Mouse (Mus musculus): ENCODE measurements around the gene Efnb2. TPM values are rescaled to one million over a fixed set of nuclear protein-coding genes. Genes with fewer than 3 reads are reported as not detected.
A peak's percentile ranks its signal among the peaks of the same experiment; 100 is the strongest.

The Efnb2 gene
- 26.3 and 34.1 TPM in 2 replicates for polyA plus RNA-seq (2014; fragmentation: Nextera tagmentation; extraction: Ambion mirVana)

DNA sequence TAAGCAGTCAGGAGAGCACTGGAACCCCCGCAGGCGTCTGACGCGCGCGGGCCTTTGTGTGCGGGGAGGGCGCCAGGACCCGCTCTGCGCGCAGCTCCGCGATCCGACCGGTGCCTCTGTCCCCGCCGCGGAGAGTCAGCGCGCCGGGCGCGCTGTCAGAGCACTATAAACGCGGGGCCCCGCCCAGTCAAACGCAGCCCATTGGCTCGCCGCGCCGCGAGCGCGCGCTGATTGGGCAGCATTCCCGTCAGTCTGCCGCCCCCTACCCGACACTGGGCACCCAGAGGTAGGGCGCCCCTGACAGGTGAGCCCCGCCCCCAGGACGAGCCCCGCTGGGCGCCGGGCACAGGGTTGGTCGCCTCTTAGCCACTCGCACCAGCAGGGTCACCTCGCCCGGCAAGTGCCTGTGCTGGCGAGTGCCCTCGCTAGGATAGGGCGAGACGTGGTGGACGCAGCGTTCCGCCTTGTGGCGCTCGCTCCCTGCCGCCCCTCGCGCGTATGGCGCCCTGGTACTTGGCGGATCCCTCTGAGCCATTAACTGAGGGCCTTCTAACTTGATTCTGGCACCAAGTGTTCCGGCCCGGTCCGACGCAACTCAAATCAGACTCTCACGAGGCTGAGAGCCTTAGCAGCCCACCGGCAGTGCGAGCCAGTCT, at the start of gene Efnb2:
Efnb2 (minus strand) TSS at position 140 of the 656 bp plus-strand sequence.
- Histone ChIP-seq H3K4me2 (replicated peaks; ENCODE audit: low read depth, low read length) (peak within 1 kb of the TSS; percentile 92), H3K36me3 (ENCODE audit: control insufficient read depth, insufficient read depth, low read length) (peaks cover 5% of the 10 kb centered on the region), H3K27me3 (ENCODE audit: control insufficient read depth, insufficient read depth, low read length) (0 out of 2 replicates have a peak, but pooled peaks cover 4% of the 10 kb centered on the region), H3K27ac (ENCODE audit: low read depth, low read length) (peak within 1 kb of the TSS; percentile 82), H3K9me3 (ENCODE audit: control insufficient read depth, low read length) (no peaks in the 10 kb centered on the region), H3K4me1 (ENCODE audit: control insufficient read depth, insufficient read depth, low read length) (0 out of 2 replicates have a peak, but pooled peaks cover 3% of the 10 kb centered on the region), H3K4me3 (ENCODE audit: low read length) (peak within 1 kb of the TSS; percentile 82), H3K9ac (ENCODE audit: low read depth, low read length) (peak within 1 kb of the TSS; percentile 89)
- under 1% methylated on average over 48 of the region's 70 CpGs for WGBS
- ATAC-seq (ENCODE audit: low FRiP score, low TSS enrichment), result peak; percentile 95

DNA sequence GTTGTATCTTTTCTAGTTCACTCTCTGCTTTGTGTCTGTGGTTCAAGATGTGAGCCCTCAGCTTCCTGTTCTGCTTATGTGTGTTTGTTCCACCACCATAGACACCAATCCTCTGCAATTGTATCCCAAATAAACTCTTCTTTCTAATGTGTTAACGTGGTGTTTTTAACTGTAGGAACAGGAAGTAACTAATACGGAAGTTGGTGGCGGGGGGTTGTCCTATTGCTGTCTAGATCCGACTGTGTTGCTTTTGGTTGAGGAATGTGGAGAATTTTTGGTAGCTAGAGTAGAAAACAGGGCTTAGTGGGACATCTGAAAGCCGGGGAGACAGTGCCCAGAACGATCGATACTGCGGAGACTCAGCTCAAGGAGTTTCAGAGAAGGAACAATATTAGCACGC, 43.8 kb upstream of the Efnb2 start:
- H3K27ac ChIP-seq (ENCODE audit: low read depth, low read length), result no peak overlapping the region
- H3K36me3 ChIP-seq (ENCODE audit: control insufficient read depth, insufficient read depth, low read length), result no peaks in the 10 kb centered on the region
- no peaks in the 10 kb centered on the region for H3K27me3 ChIP-seq (ENCODE audit: control insufficient read depth, insufficient read depth, low read length)
- H3K4me2 ChIP-seq (replicated peaks; ENCODE audit: low read depth, low read length), result no peak overlapping the region
- peaks cover 8% of the 10 kb centered on the region; the same call in 1 of the 2 replicates for H3K4me1 ChIP-seq (ENCODE audit: control insufficient read depth, insufficient read depth, low read length)
- no peak for ATAC-seq (ENCODE audit: low FRiP score, low TSS enrichment)
- no peak overlapping the region for H3K4me3 ChIP-seq (ENCODE audit: low read length)
- no peak overlapping the region for H3K9ac ChIP-seq (ENCODE audit: low read depth, low read length)
- H3K9me3 ChIP-seq (ENCODE audit: control insufficient read depth, low read length), result no peaks in the 10 kb centered on the region
- WGBS, result 78% methylated on average over 9 of the region's 9 CpGs

DNA sequence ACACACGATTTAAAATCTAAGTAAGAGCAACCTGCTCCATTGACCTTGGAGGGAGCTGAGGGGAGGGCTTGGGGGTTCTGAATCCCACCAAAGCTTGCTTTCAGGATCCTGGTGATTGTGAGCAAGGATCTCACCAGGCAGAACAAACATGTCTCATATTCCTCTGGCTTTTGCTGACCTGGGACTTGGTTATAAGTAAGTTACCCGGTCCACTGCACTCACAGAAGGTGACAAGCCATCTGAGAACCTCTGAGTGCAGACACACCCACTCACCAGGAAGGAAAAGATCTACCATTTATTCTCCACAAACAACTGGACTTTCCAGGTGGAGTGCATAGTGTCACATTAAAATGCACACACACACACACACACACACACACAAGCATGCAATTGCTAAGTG, 42.6 kb upstream of the Efnb2 start:
- Histone ChIP-seq H3K4me3 (ENCODE audit: low read length) (no peak overlapping the region), H3K9me3 (ENCODE audit: control insufficient read depth, low read length) (no peaks in the 10 kb centered on the region), H3K4me1 (ENCODE audit: control insufficient read depth, insufficient read depth, low read length) (peaks cover 8% of the 10 kb centered on the region; the same call in 1 of the 2 replicates), H3K4me2 (replicated peaks; ENCODE audit: low read depth, low read length) (no peak overlapping the region), H3K27ac (ENCODE audit: low read depth, low read length) (no peak overlapping the region), H3K36me3 (ENCODE audit: control insufficient read depth, insufficient read depth, low read length) (no peaks in the 10 kb centered on the region), H3K27me3 (ENCODE audit: control insufficient read depth, insufficient read depth, low read length) (no peaks in the 10 kb centered on the region), H3K9ac (ENCODE audit: low read depth, low read length) (no peak overlapping the region)
- WGBS, result 38% methylated on average over 2 of the region's 2 CpGs
- ATAC-seq (ENCODE audit: low FRiP score, low TSS enrichment), result no peak

DNA sequence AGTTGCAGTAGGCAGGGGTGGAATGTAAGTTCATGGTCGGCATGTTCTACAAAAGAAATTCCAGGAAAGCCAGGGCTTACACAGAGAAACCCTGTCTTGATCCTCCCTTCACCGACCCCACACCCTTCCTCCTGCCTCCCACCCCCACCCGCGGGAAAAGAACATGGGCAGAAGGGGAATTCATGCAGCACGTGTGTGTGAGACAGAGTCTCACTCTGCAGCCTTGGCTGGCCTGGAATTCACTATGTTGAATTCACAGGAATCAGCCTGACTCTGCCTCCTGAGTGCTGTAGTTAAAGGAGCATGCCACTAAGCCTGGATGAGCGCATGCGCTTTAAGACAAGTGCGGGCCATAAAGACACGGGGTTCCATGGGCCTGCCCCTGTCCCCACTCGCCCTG, 39.8 kb upstream of the Efnb2 start:
- Histone ChIP-seq H3K9me3 (ENCODE audit: control insufficient read depth, low read length) (no peaks in the 10 kb centered on the region), H3K4me2 (replicated peaks; ENCODE audit: low read depth, low read length) (no peak overlapping the region), H3K4me3 (ENCODE audit: low read length) (no peak overlapping the region), H3K36me3 (ENCODE audit: control insufficient read depth, insufficient read depth, low read length) (no peaks in the 10 kb centered on the region), H3K4me1 (ENCODE audit: control insufficient read depth, insufficient read depth, low read length) (peaks cover 8% of the 10 kb centered on the region; the same call in 1 of the 2 replicates), H3K27ac (ENCODE audit: low read depth, low read length) (no peak overlapping the region), H3K9ac (ENCODE audit: low read depth, low read length) (no peak overlapping the region), H3K27me3 (ENCODE audit: control insufficient read depth, insufficient read depth, low read length) (no peaks in the 10 kb centered on the region)
- WGBS, result 91% methylated on average over 10 of the region's 10 CpGs
- ATAC-seq (ENCODE audit: low FRiP score, low TSS enrichment), result no peak

DNA sequence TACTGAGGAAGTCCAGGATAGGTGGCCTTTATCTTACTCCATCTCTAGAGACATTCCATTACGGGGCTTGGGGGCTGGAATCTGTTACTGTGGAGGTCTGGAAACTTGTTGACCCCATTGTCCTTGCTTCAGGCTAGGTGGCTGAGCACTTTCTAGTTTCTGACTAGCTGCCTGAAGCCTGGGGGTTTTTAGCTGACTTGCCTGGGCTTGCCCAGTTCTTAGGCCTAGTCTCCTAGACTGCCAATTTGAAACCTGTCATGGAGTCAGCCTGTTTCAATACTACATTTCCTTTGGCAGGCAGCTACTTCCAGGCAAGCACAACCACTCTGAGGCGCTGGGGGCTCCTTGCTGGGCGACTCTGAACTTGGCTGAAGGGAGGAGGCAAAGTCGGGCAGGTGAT, 39.2 kb upstream of the Efnb2 start:
- no peak for ATAC-seq (ENCODE audit: low FRiP score, low TSS enrichment)
- Histone ChIP-seq H3K4me1 (ENCODE audit: control insufficient read depth, insufficient read depth, low read length) (peaks cover 8% of the 10 kb centered on the region; the same call in 1 of the 2 replicates), H3K4me3 (ENCODE audit: low read length) (no peak overlapping the region), H3K27me3 (ENCODE audit: control insufficient read depth, insufficient read depth, low read length) (no peaks in the 10 kb centered on the region), H3K27ac (ENCODE audit: low read depth, low read length) (no peak overlapping the region), H3K9ac (ENCODE audit: low read depth, low read length) (no peak overlapping the region), H3K9me3 (ENCODE audit: control insufficient read depth, low read length) (no peaks in the 10 kb centered on the region), H3K4me2 (replicated peaks; ENCODE audit: low read depth, low read length) (no peak overlapping the region), H3K36me3 (ENCODE audit: control insufficient read depth, insufficient read depth, low read length) (no peaks in the 10 kb centered on the region)
- WGBS, result 83% methylated on average over 4 of the region's 4 CpGs

DNA sequence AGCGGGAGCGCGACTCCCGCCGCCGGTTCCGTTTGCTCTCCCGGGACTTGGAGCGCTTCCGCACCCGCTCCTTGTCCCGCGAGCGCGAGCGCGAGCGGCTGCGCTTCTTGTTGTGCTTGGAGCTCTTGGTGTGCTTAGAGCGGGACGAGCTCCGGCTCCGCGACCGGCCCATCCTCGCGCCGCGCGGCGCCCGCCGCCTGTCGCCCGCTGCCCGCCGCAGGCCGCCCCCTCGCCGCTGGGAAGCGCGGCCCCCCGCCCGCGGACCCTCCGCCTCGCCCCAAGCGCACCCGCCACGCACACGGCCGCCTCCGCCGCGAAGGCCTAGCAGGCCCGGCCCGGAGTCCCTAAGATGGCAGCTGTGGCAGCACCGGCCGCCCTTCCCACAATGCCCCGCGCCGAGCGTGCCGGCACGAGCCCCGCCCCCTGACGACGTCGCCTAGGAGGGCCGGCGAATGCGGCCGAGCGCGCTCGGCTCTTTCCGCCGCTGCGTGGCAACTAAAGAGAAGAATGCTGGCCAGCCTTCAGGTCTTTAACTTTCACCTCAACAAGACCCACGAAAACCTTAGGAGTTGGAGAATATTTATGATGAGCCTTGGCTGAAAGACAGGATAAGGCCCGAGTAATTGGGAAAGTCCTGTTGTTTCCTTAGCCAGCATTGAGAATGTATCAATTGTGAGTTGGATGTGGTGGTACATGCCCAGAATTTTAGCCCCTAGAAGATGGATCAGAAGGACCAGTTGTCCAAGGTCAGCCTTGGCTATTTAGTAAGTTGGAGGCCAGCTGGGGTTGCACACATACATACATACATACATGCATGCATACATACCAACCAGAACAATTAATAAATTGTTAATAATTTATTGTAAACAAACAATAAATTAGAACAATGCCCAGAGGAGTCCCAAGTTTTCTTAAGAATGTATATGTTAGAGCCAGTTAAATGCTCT, 29.4 kb upstream of the Efnb2 start, which contains the start of gene Arglu1:
Arglu1 (minus strand) TSS at position 376 of the 947 bp plus-strand sequence.
- under 1% methylated on average over 48 of the region's 81 CpGs for WGBS
- Histone ChIP-seq H3K9ac (ENCODE audit: low read depth, low read length) (peak within 1 kb of the TSS; percentile 99), H3K36me3 (ENCODE audit: control insufficient read depth, insufficient read depth, low read length) (no peaks in the 10 kb centered on the region)

DNA sequence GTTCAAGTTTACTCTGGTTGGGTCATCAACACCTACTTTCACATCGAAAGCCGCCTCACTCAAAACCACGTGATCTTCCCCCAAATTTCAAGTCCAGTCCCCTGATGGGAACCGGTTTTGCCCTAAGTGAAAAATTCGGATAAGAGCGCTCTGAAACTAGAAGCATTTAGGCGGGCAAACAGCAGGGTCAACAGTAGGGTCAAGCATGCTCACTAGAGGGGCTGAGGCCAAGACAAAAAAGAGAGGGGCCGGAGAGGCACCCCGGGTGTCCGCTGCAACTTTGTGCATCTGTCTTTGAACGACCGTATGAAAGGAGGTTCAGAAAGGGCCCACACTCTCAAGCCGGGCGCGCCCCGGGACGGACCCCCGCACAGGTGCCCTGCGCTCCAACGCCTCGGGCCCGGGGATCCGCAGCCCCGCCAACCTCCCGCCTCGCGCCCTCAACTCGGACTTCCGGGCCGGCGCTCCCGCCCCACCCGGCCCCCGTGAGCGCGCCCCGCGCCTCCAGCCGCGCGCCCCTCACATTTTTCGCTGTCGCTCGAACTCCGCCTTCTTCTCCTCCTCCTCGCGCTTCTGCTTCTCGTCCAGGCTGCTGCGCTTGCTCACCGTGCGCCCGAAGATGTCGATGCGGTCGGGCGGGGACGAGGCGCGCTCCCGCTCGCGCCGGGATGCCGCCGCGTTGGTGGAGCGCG, 28.6 kb upstream of the Efnb2 start:
- H3K9ac ChIP-seq (ENCODE audit: low read depth, low read length), result peak overlapping the region; percentile 99
- H3K4me1 ChIP-seq (ENCODE audit: control insufficient read depth, insufficient read depth, low read length), result peaks cover 32% of the 10 kb centered on the region
- H3K4me3 ChIP-seq (ENCODE audit: low read length), result peak overlapping the region; percentile 91
- no peaks in the 10 kb centered on the region for H3K36me3 ChIP-seq (ENCODE audit: control insufficient read depth, insufficient read depth, low read length)
- no peaks in the 10 kb centered on the region for H3K9me3 ChIP-seq (ENCODE audit: control insufficient read depth, low read length)
- H3K4me2 ChIP-seq (replicated peaks; ENCODE audit: low read depth, low read length), result peak overlapping the region; percentile 73
- peak; percentile 82 for ATAC-seq (ENCODE audit: low FRiP score, low TSS enrichment)
- no peaks in the 10 kb centered on the region for H3K27me3 ChIP-seq (ENCODE audit: control insufficient read depth, insufficient read depth, low read length)
- H3K27ac ChIP-seq (ENCODE audit: low read depth, low read length), result peak overlapping the region; percentile 92
- under 1% methylated on average over 61 of the region's 68 CpGs for WGBS

More for the DNA sequence above, 29.4 kb upstream of the Efnb2 start, which contains the start of gene Arglu1:
- Histone ChIP-seq H3K27me3 (ENCODE audit: control insufficient read depth, insufficient read depth, low read length) (no peaks in the 10 kb centered on the region), H3K4me1 (ENCODE audit: control insufficient read depth, insufficient read depth, low read length) (peaks cover 32% of the 10 kb centered on the region), H3K27ac (ENCODE audit: low read depth, low read length) (peak within 1 kb of the TSS; percentile 92), H3K4me2 (replicated peaks; ENCODE audit: low read depth, low read length) (peak within 1 kb of the TSS; percentile 73), H3K4me3 (ENCODE audit: low read length) (peak within 1 kb of the TSS; percentile 91), H3K9me3 (ENCODE audit: control insufficient read depth, low read length) (no peaks in the 10 kb centered on the region)
- peak; percentile 95 for ATAC-seq (ENCODE audit: low FRiP score, low TSS enrichment)

DNA sequence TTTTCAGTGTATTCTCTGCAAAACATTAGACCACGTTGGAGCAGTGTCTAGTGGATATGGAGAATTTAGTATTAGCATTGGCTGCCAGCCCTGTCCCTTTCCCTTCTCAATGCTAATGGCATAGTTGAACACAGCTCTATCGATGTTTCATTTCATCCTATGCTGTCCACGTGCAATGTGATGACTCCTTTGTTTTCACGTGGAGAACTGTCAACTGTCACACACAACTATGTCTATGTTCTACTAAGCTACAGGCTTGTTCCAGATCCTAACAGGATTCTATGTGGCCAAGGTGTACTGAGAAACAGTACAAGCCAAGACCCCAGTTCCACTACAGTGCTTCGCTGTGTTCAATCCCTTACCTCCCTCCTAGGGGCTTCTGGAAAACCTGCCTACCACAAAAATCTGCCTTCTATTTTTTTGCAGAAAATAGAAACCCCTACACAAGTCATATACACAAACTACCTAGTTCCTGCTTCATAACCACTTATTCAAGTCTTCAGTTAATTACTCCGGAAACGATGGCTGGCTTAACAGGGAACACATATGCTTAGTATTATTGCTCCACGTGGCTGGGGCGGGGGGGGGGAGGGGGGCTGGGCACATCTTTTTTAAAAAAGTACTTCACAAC, 27.9 kb upstream of the Efnb2 start:
- ATAC-seq (ENCODE audit: low FRiP score, low TSS enrichment), result no peak
- H3K4me1 ChIP-seq (ENCODE audit: control insufficient read depth, insufficient read depth, low read length), result peaks cover 32% of the 10 kb centered on the region
- 12% methylated on average over 9 of the region's 9 CpGs for WGBS
- no peaks in the 10 kb centered on the region for H3K9me3 ChIP-seq (ENCODE audit: control insufficient read depth, low read length)
- H3K9ac ChIP-seq (ENCODE audit: low read depth, low read length), result peak overlapping the region; percentile 99
- H3K27me3 ChIP-seq (ENCODE audit: control insufficient read depth, insufficient read depth, low read length), result no peaks in the 10 kb centered on the region
- no peaks in the 10 kb centered on the region for H3K36me3 ChIP-seq (ENCODE audit: control insufficient read depth, insufficient read depth, low read length)
- peak overlapping the region; percentile 91 for H3K4me3 ChIP-seq (ENCODE audit: low read length)
- no peak overlapping the region for H3K27ac ChIP-seq (ENCODE audit: low read depth, low read length)
- H3K4me2 ChIP-seq (replicated peaks; ENCODE audit: low read depth, low read length), result peak overlapping the region; percentile 73
